Comparison of ENCODE assay signal across 8 mouse cellular contexts in the genomic region with DNA sequence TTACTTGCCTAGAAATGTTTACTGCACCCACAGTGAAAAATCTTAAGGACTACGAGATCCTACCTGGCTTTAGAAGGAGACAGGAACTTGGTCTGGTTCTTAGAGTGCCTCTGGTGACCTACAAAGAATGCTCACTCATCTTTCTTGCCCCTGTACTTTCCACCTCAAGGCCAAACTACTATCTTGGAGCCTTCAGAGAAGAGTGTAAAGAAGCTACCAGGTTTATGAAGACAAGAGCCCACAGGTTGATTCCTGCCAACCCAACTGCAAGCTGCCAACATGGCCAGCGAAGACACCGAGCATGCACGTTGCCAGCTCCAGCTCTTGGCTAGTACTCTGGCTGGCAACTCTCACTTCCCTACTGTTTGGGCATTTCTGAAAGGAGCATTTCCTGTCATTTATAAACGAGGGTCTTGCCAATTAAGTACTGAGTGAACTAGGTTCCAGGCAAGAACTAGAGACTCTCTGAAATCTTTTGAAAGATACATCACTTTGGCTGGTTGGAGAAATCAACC. TPM values are rescaled to one million over a fixed set of nuclear protein-coding genes. Genes with fewer than 3 reads are reported as not detected.
DNase-seq lines count a peak whose midpoint lies in the region; ATAC-seq lines count a peak whose summit lies in the region.

No protein-coding gene starts in this region.

- H3K27ac ChIP-seq in midbrain, embryonic 15.5 days: peak overlapping the region; percentile 34; the same call in 1 of the 2 replicates
- no peak overlapping the region for H3K27ac ChIP-seq in midbrain, embryonic 16.5 days (ENCODE audit: low read length)
- peak overlapping the region; percentile 28 to 72 for H3K27ac ChIP-seq in heart, embryonic 14.5 days (replicated peaks in 1 of 2; ENCODE audit: control insufficient read depth in 1 of 2, insufficient read depth in 1 of 2, low read depth in 2 of 2, low read length in 2 of 2)
- peak overlapping the region; percentile 52; the same call in 1 of the 2 replicates for H3K27ac ChIP-seq in stomach, embryonic 14.5 days (ENCODE audit: low read length)

- no peaks in the 10 kb centered on the region for H3K27me3 ChIP-seq in midbrain, embryonic 15.5 days (replicated peaks)
- H3K27me3 ChIP-seq in midbrain, embryonic 16.5 days (ENCODE audit: control insufficient read depth, insufficient read depth, low read depth, low read length): no peaks in the 10 kb centered on the region
- no peaks in the 10 kb centered on the region for H3K27me3 ChIP-seq in heart, embryonic 14.5 days (ENCODE audit: control insufficient read depth, insufficient read depth, low read length)
- no peaks in the 10 kb centered on the region for H3K27me3 ChIP-seq in stomach, embryonic 14.5 days (ENCODE audit: control insufficient read depth, insufficient read depth, low read length)

- H3K4me2 ChIP-seq in midbrain, embryonic 15.5 days: no peak overlapping the region
- no peak overlapping the region for H3K4me2 ChIP-seq in midbrain, embryonic 16.5 days (ENCODE audit: low read length)
- H3K4me2 ChIP-seq in heart, embryonic 14.5 days (ENCODE audit: low read length): peak overlapping the region; percentile 56
- H3K4me2 ChIP-seq in stomach, embryonic 14.5 days (replicated peaks; ENCODE audit: low read depth, low read length): no peak overlapping the region

- H3K9ac ChIP-seq in midbrain, embryonic 15.5 days: no peak overlapping the region
- H3K9ac ChIP-seq in midbrain, embryonic 16.5 days (ENCODE audit: low read depth, low read length): no peak overlapping the region
- H3K9ac ChIP-seq in heart, embryonic 14.5 days (ENCODE audit: low read length): no peak overlapping the region
- H3K9ac ChIP-seq in stomach, embryonic 14.5 days (replicated peaks; ENCODE audit: low read depth, low read length): no peak overlapping the region

- H3K9me3 ChIP-seq in midbrain, embryonic 15.5 days: no peaks in the 10 kb centered on the region
- H3K9me3 ChIP-seq in midbrain, embryonic 16.5 days (replicated peaks; ENCODE audit: control insufficient read depth, low read length, poor library complexity, severe bottlenecking): no peaks in the 10 kb centered on the region
- no peaks in the 10 kb centered on the region for H3K9me3 ChIP-seq in heart, embryonic 14.5 days (ENCODE audit: control insufficient read depth, low read length)
- H3K9me3 ChIP-seq in stomach, embryonic 14.5 days (ENCODE audit: control insufficient read depth, low read depth, low read length): no peaks in the 10 kb centered on the region

- peaks cover 4% of the 10 kb centered on the region; the same call in 1 of the 2 replicates for H3K36me3 ChIP-seq in midbrain, embryonic 15.5 days (replicated peaks)
- no peaks in the 10 kb centered on the region for H3K36me3 ChIP-seq in midbrain, embryonic 16.5 days (ENCODE audit: control insufficient read depth, insufficient read depth, low read length)
- peaks cover 35% of the 10 kb centered on the region for H3K36me3 ChIP-seq in heart, embryonic 14.5 days (ENCODE audit: control insufficient read depth, insufficient read depth, low read length)
- H3K36me3 ChIP-seq in stomach, embryonic 14.5 days (ENCODE audit: control insufficient read depth, insufficient read depth, low read length): peaks cover 35% of the 10 kb centered on the region

- no peak overlapping the region for H3K4me3 ChIP-seq in midbrain, embryonic 15.5 days
- no peak overlapping the region for H3K4me3 ChIP-seq in midbrain, embryonic 16.5 days (ENCODE audit: low read depth, low read length)
- no peak overlapping the region for H3K4me3 ChIP-seq in heart, embryonic 14.5 days (ENCODE audit: control insufficient read depth in 1 of 2, insufficient read depth in 1 of 2, low read depth in 1 of 2, low read length in 2 of 2)
- H3K4me3 ChIP-seq in stomach, embryonic 14.5 days (ENCODE audit: low read depth, low read length): no peak overlapping the region

- 82% methylated on average over 5 of the region's 5 CpGs for WGBS in midbrain, embryonic 15.5 days
- WGBS in midbrain, embryonic 16.5 days: 78% methylated on average over 5 of the region's 5 CpGs
- WGBS in heart, embryonic 14.5 days: 80% methylated on average over 5 of the region's 5 CpGs
- WGBS in stomach, embryonic 14.5 days: 78% methylated on average over 5 of the region's 5 CpGs

- ATAC-seq in midbrain, embryonic 15.5 days (replicated peaks): no peak
- no peak for ATAC-seq in midbrain, embryonic 16.5 days
- no peak for ATAC-seq in heart, embryonic 14.5 days (ENCODE audit: insufficient number of reproducible peaks, insufficient read depth, low FRiP score, low read depth)
- ATAC-seq in stomach, embryonic 14.5 days (ENCODE audit: insufficient number of reproducible peaks, insufficient read depth, low FRiP score, low read depth): no peak

- peak; percentile 47 for DNase-seq in gastrocnemius, adult 18-20 months (ENCODE audit: low spot score)
- no peak for DNase-seq in gastrocnemius, postnatal 4 days (ENCODE audit: low spot score in 2 of 2)
- DNase-seq in left cerebral cortex, postnatal 25 days (ENCODE audit: low spot score in 2 of 2): no peak
- DNase-seq in retina, embryonic 14.5 days (ENCODE audit: low spot score): no peak

- intact Hi-C loops in left cerebral cortex, postnatal 25 days (cut with DNase I): no loop called here

- H3K4me1 ChIP-seq in midbrain, embryonic 15.5 days: peaks cover 11% of the 10 kb centered on the region; the same call in 1 of the 2 replicates
- peaks cover 9% of the 10 kb centered on the region for H3K4me1 ChIP-seq in midbrain, embryonic 16.5 days (ENCODE audit: control insufficient read depth, insufficient read depth, low read length)
- peaks cover 28 to 45% of the 10 kb centered on the region in 2 experiments for H3K4me1 ChIP-seq in heart, embryonic 14.5 days (ENCODE audit: control insufficient read depth in 2 of 2, insufficient read depth in 2 of 2, low read length in 2 of 2)
- H3K4me1 ChIP-seq in stomach, embryonic 14.5 days (ENCODE audit: control insufficient read depth, insufficient read depth, low read length): peaks cover 15% of the 10 kb centered on the region

RNA-seq across cellular contexts. Expression of gene Malsu1, which starts 24.1 kb away (rescaled TPM):
- total RNA-seq in gastrocnemius, adult 18-20 months (2021): 10 to 100 TPM; 42.5 to 47.7 TPM
- total RNA-seq in gastrocnemius, postnatal 4 days (2021): 10 to 100 TPM; 41.6 to 44.8 TPM
- 54.2 and 58.6 TPM in 2 replicates for polyA plus RNA-seq in midbrain, embryonic 15.5 days (2015; fragmentation: Nextera tagmentation; extraction: Ambion mirVana)
- 61.6 and 69.4 TPM in 2 replicates for polyA plus RNA-seq in midbrain, embryonic 16.5 days (2015; fragmentation: Nextera tagmentation; extraction: Ambion mirVana)
- polyA plus RNA-seq in heart, embryonic 14.5 days (2014; fragmentation: Nextera tagmentation; extraction: Ambion mirVana): 59.3 and 59.8 TPM in 2 replicates
- polyA plus RNA-seq in stomach, embryonic 14.5 days (2014; fragmentation: Nextera tagmentation; extraction: Ambion mirVana): 73.1 and 75.8 TPM in 2 replicates
- 10 to 100 TPM; 26.1 to 27.3 TPM for total RNA-seq in left cerebral cortex, postnatal 25 days (2021)
